ENCODE assay signal across 8 mouse cellular contexts in genomic region chr1:136232285-136232926, GRCm38 (mm10). TPM values are rescaled to one million over a fixed set of nuclear protein-coding genes. Genes with fewer than 3 reads are reported as not detected.
A peak's percentile ranks its signal among the peaks of the same experiment; 100 is the strongest.
DNase-seq lines count a peak whose midpoint lies in the region; ATAC-seq and TF ChIP-seq lines count a peak whose summit lies in the region.

No protein-coding gene starts in this region.

- 6% methylated on average over 9 of the region's 9 CpGs for WGBS in liver, embryonic 11.5 days
- 8% methylated on average over 9 of the region's 9 CpGs for WGBS in liver, postnatal 0 days (ENCODE audit: insufficient replicate concordance)
- under 1% methylated on average over 9 of the region's 9 CpGs for WGBS in embryonic facial prominence, embryonic 13.5 days
- 8% methylated on average over 9 of the region's 9 CpGs for WGBS in intestine, embryonic 16.5 days

- H3K9me3 ChIP-seq in liver, embryonic 11.5 days (ENCODE audit: control insufficient read depth, low read length): no peaks in the 10 kb centered on the region
- no peaks in the 10 kb centered on the region for H3K9me3 ChIP-seq in liver, postnatal 0 days (ENCODE audit: low read length)
- no peaks in the 10 kb centered on the region for H3K9me3 ChIP-seq in embryonic facial prominence, embryonic 13.5 days
- no peaks in the 10 kb centered on the region for H3K9me3 ChIP-seq in intestine, embryonic 16.5 days (ENCODE audit: control insufficient read depth, low read length)

- peak overlapping the region; percentile 85 for H3K4me2 ChIP-seq in liver, embryonic 11.5 days
- no peak overlapping the region for H3K4me2 ChIP-seq in liver, postnatal 0 days (ENCODE audit: low read depth, low read length)
- H3K4me2 ChIP-seq in embryonic facial prominence, embryonic 13.5 days: peak overlapping the region; percentile 75
- peak overlapping the region; percentile 88 for H3K4me2 ChIP-seq in intestine, embryonic 16.5 days (ENCODE audit: low read depth, low read length)

- no peak overlapping the region for H3K27ac ChIP-seq in liver, embryonic 11.5 days (ENCODE audit: low read depth, low read length)
- no peak overlapping the region for H3K27ac ChIP-seq in liver, postnatal 0 days (ENCODE audit: low read depth)
- H3K27ac ChIP-seq in embryonic facial prominence, embryonic 13.5 days: peak overlapping the region; percentile 79; the same call in 1 of the 2 replicates
- H3K27ac ChIP-seq in intestine, embryonic 16.5 days (ENCODE audit: low read length): peak overlapping the region; percentile 76

- TF ChIP-seq EP300 in liver, postnatal 0 days (IDR thresholded peaks at IDR 0.05; ENCODE audit: low read depth): no peak

- H3K36me3 ChIP-seq in liver, embryonic 11.5 days (ENCODE audit: control insufficient read depth, insufficient read depth, low read length): no peaks in the 10 kb centered on the region
- H3K36me3 ChIP-seq in liver, postnatal 0 days (replicated peaks; ENCODE audit: insufficient read depth, low read length): no peaks in the 10 kb centered on the region
- H3K36me3 ChIP-seq in embryonic facial prominence, embryonic 13.5 days: 0 out of 2 replicates have a peak, but pooled peaks cover 1% of the 10 kb centered on the region
- H3K36me3 ChIP-seq in intestine, embryonic 16.5 days (ENCODE audit: control insufficient read depth, insufficient read depth, low read length): no peaks in the 10 kb centered on the region

- peak overlapping the region; percentile 57 for H3K4me3 ChIP-seq in liver, embryonic 11.5 days (ENCODE audit: low read depth, low read length)
- H3K4me3 ChIP-seq in liver, postnatal 0 days (ENCODE audit: low read depth, low read length): no peak overlapping the region
- peak overlapping the region; percentile 64 for H3K4me3 ChIP-seq in embryonic facial prominence, embryonic 13.5 days
- peak overlapping the region; percentile 68 for H3K4me3 ChIP-seq in intestine, embryonic 16.5 days (ENCODE audit: low read length)

- DNase-seq in liver, embryonic 11.5 days (ENCODE audit: low spot score): no peak
- DNase-seq in liver, postnatal 0 days: no peak
- DNase-seq in retina, embryonic 14.5 days (ENCODE audit: low spot score): peak; percentile 29
- DNase-seq in urinary bladder, postnatal 4 days (ENCODE audit: low spot score in 2 of 2): no peak
- no peak for DNase-seq in adrenal gland, postnatal 36 days

- no peak for ATAC-seq in liver, embryonic 11.5 days (replicated peaks; ENCODE audit: low FRiP score)
- no peak for ATAC-seq in liver, postnatal 0 days
- ATAC-seq in embryonic facial prominence, embryonic 13.5 days (ENCODE audit: insufficient number of reproducible peaks, insufficient read depth, low FRiP score, low TSS enrichment, low read depth): no peak
- no peak for ATAC-seq in intestine, embryonic 16.5 days
- ATAC-seq in erythroid progenitor cell, adult 5-6 weeks (replicated peaks; ENCODE audit: low FRiP score, poor library complexity, severe bottlenecking): no peak

- H3K4me1 ChIP-seq in liver, embryonic 11.5 days (replicated peaks; ENCODE audit: control insufficient read depth, insufficient read depth, low read length): peaks cover 22% of the 10 kb centered on the region
- peaks cover 21% of the 10 kb centered on the region for H3K4me1 ChIP-seq in liver, postnatal 0 days (ENCODE audit: insufficient read depth)
- H3K4me1 ChIP-seq in embryonic facial prominence, embryonic 13.5 days: peaks cover 63% of the 10 kb centered on the region
- peaks cover 34% of the 10 kb centered on the region for H3K4me1 ChIP-seq in intestine, embryonic 16.5 days (ENCODE audit: control insufficient read depth, insufficient read depth, low read length)

- peaks cover 43% of the 10 kb centered on the region for H3K27me3 ChIP-seq in liver, embryonic 11.5 days (replicated peaks; ENCODE audit: control insufficient read depth, insufficient read depth, low read length)
- peaks cover 30% of the 10 kb centered on the region for H3K27me3 ChIP-seq in liver, postnatal 0 days (ENCODE audit: insufficient read depth, low read length)
- H3K27me3 ChIP-seq in embryonic facial prominence, embryonic 13.5 days: no peaks in the 10 kb centered on the region
- H3K27me3 ChIP-seq in intestine, embryonic 16.5 days (replicated peaks; ENCODE audit: control insufficient read depth, insufficient read depth, low read length): no peaks in the 10 kb centered on the region

- no peak for TF ChIP-seq CTCF in liver, postnatal 0 days (IDR thresholded peaks at IDR 0.05; ENCODE audit: low read depth)

- H3K9ac ChIP-seq in liver, embryonic 11.5 days (ENCODE audit: low read depth, low read length): no peak overlapping the region
- H3K9ac ChIP-seq in liver, postnatal 0 days (replicated peaks): no peak overlapping the region
- H3K9ac ChIP-seq in embryonic facial prominence, embryonic 13.5 days: peak overlapping the region; percentile 77
- peak overlapping the region; percentile 75; the same call in 1 of the 2 replicates for H3K9ac ChIP-seq in intestine, embryonic 16.5 days (ENCODE audit: low read depth, low read length)

RNA-seq across cellular contexts. Expression of gene Inava, which starts 1.7 kb away (rescaled TPM):
- 3.1 and 3.2 TPM in 2 replicates for polyA plus RNA-seq in liver, embryonic 11.5 days (2014; fragmentation: Nextera tagmentation; extraction: Ambion mirVana)
- 0.09 TPM in 2 replicates for polyA plus RNA-seq in liver, postnatal 0 days (2015; fragmentation: Nextera tagmentation; extraction: Ambion mirVana)
- 18.7 and 22.7 TPM in 2 replicates for polyA plus RNA-seq in embryonic facial prominence, embryonic 13.5 days (2015; fragmentation: Nextera tagmentation; extraction: Ambion mirVana)
- 32.6 and 33.4 TPM in 2 replicates for polyA plus RNA-seq in intestine, embryonic 16.5 days (2015; fragmentation: Nextera tagmentation; extraction: Ambion mirVana)
- total RNA-seq in erythroid progenitor cell, adult 5-6 weeks (2015; ENCODE audit: low replicate concordance): not detected in 2 replicates
- total RNA-seq in erythroid progenitor cell, adult 5-6 weeks (2017; ENCODE audit: low replicate concordance): not detected in 2 replicates
- total RNA-seq in adrenal gland, postnatal 36 days (2021): not detected

RNA-seq across cellular contexts. Expression of gene Mroh3, which starts 19.8 kb away (rescaled TPM):
- not detected in 2 replicates for polyA plus RNA-seq in liver, embryonic 11.5 days (2014; fragmentation: Nextera tagmentation; extraction: Ambion mirVana)
- polyA plus RNA-seq in liver, postnatal 0 days (2015; fragmentation: Nextera tagmentation; extraction: Ambion mirVana): not detected in 2 replicates
- 0.22 and 0.67 TPM in 2 replicates for polyA plus RNA-seq in embryonic facial prominence, embryonic 13.5 days (2015; fragmentation: Nextera tagmentation; extraction: Ambion mirVana)
- polyA plus RNA-seq in intestine, embryonic 16.5 days (2015; fragmentation: Nextera tagmentation; extraction: Ambion mirVana): 0.28 and 0.56 TPM in 2 replicates
- not detected in 2 replicates for total RNA-seq in erythroid progenitor cell, adult 5-6 weeks (2015; ENCODE audit: low replicate concordance)
- not detected in 2 replicates for total RNA-seq in erythroid progenitor cell, adult 5-6 weeks (2017; ENCODE audit: low replicate concordance)
- not detected for total RNA-seq in adrenal gland, postnatal 36 days (2021)

RNA-seq across cellular contexts. Expression of gene Gpr25, which starts 28.3 kb away (rescaled TPM):
- not detected in 2 replicates for polyA plus RNA-seq in liver, embryonic 11.5 days (2014; fragmentation: Nextera tagmentation; extraction: Ambion mirVana)
- polyA plus RNA-seq in liver, postnatal 0 days (2015; fragmentation: Nextera tagmentation; extraction: Ambion mirVana): not detected in 2 replicates
- 0.21 TPM in 1 of 2 replicates, not detected in the other for polyA plus RNA-seq in embryonic facial prominence, embryonic 13.5 days (2015; fragmentation: Nextera tagmentation; extraction: Ambion mirVana)
- not detected in 2 replicates for polyA plus RNA-seq in intestine, embryonic 16.5 days (2015; fragmentation: Nextera tagmentation; extraction: Ambion mirVana)
- not detected in 2 replicates for total RNA-seq in erythroid progenitor cell, adult 5-6 weeks (2015; ENCODE audit: low replicate concordance)
- not detected in 2 replicates for total RNA-seq in erythroid progenitor cell, adult 5-6 weeks (2017; ENCODE audit: low replicate concordance)
- not detected for total RNA-seq in adrenal gland, postnatal 36 days (2021)

Comparison
In these comparisons a context has a peak if more than half of its experiments do, and no peak if none do; other contexts are left out.
1. H3K27ac ChIP-seq: peak in embryonic facial prominence, embryonic 13.5 days (single experiment) and intestine, embryonic 16.5 days (single experiment); none in liver, embryonic 11.5 days (single experiment) and liver, postnatal 0 days (single experiment).
2. H3K9ac ChIP-seq: peak in embryonic facial prominence, embryonic 13.5 days (single experiment) and intestine, embryonic 16.5 days (single experiment); none in liver, embryonic 11.5 days (single experiment) and liver, postnatal 0 days (single experiment).